Mouse (Mus musculus) limb, embryonic 14.5 days (tissue): ENCODE results near the gene Galnt9. TPM values are rescaled to one million over a fixed set of nuclear protein-coding genes. Genes with fewer than 3 reads are reported as not detected.

ENCODE experiments used
- ATAC-seq: fragments of 200-750 bp; cut with Nextera tagmentation; 2 replicates; pipeline ENCODE4 v1.8.0; 2017; ENCODE audit warnings: low read depth, moderate number of reproducible peaks, moderate TSS enrichment; ENCODE audit not compliant: low FRiP score
- DNase-seq: peaks from one replicate; pipeline ENCODE4 v3.0.0-alpha.2; 2015; ENCODE audit warnings: low spot score
- H3K27ac ChIP-seq: fragments of 300-500 bp; sonication (generic); replicated peaks from 2 replicates; pipeline ENCODE4 v1.5.1; 2014; ENCODE audit warnings: low read depth, mild to moderate bottlenecking, low read length, moderate library complexity, mixed read lengths
- H3K27me3 ChIP-seq: fragments of 300-500 bp; sonication (generic); 2 replicates; pipeline ENCODE4 v1.6.1; 2014; ENCODE audit warnings: low read length, mixed read lengths; ENCODE audit not compliant: control insufficient read depth, insufficient read depth
- H3K36me3 ChIP-seq: fragments of 300-500 bp; sonication (generic); 2 replicates; pipeline ENCODE4 v1.6.1; 2014; ENCODE audit warnings: mild to moderate bottlenecking, low read length, moderate library complexity, mixed read lengths; ENCODE audit not compliant: control insufficient read depth, insufficient read depth
- H3K4me1 ChIP-seq: fragments of 300-500 bp; sonication (generic); 2 replicates; pipeline ENCODE4 v1.6.1; 2014; ENCODE audit warnings: antibody characterized with exemption, low read length, mixed read lengths; ENCODE audit not compliant: control insufficient read depth, insufficient read depth
- H3K4me2 ChIP-seq: fragments of 300-500 bp; sonication (generic); replicated peaks from 2 replicates; pipeline ENCODE4 v1.6.1; 2014; ENCODE audit warnings: low read depth, mild to moderate bottlenecking, low read length, moderate library complexity; ENCODE audit not compliant: severe bottlenecking
- H3K4me3 ChIP-seq: fragments of 300-500 bp; sonication (generic); replicated peaks from 2 replicates; pipeline ENCODE4 v1.5.1; 2014; ENCODE audit warnings: low read length
- H3K9ac ChIP-seq: fragments of 300-500 bp; sonication (generic); 2 replicates; pipeline ENCODE4 v1.6.1; 2014; ENCODE audit warnings: mild to moderate bottlenecking, low read depth, low read length, moderate library complexity; ENCODE audit not compliant: severe bottlenecking
- H3K9me3 ChIP-seq: fragments of 300-500 bp; sonication (generic); 2 replicates; pipeline ENCODE4 v1.6.1; 2016; ENCODE audit warnings: low read length; ENCODE audit not compliant: control insufficient read depth
- POLR2A ChIP-seq: fragments of 200-500 bp; IDR thresholded peaks from 2 replicates; pipeline ENCODE4 v1.8.0; 2012; ENCODE audit warnings: inconsistent platforms, mild to moderate bottlenecking, moderate library complexity, borderline replicate concordance; ENCODE audit not compliant: insufficient read depth, insufficient read length; ENCODE audit errors: extremely low read depth
- WGBS: fragments of 180-500 bp; shearing (Covaris S2); extraction: QIAGEN DNeasy Blood & Tissue Kit; methylation state at CpG from one replicate; pipeline ENCODE4 v1.1.7; 2014; 5-methylcytosine and 5-hydroxymethylcytosine counted together
- polyA plus RNA-seq, 2 experiments: library from polyadenylated mRNA; depleted of rRNA in 1 of 2; stranded (reverse) in 1 of 2; unstranded in 1 of 2; fragments of >200 nt; fragmentation: Nextera tagmentation in 1 of 2; extraction: Ambion mirVana in 1 of 2; gene quantifications; 2 replicates each; pipeline versions ENCODE4 v1.2.1 to v1.2.3; 2012 to 2014

The Galnt9 gene
- polyA plus RNA-seq, 2 experiments: 1.7 to 2.0 TPM

DNA sequence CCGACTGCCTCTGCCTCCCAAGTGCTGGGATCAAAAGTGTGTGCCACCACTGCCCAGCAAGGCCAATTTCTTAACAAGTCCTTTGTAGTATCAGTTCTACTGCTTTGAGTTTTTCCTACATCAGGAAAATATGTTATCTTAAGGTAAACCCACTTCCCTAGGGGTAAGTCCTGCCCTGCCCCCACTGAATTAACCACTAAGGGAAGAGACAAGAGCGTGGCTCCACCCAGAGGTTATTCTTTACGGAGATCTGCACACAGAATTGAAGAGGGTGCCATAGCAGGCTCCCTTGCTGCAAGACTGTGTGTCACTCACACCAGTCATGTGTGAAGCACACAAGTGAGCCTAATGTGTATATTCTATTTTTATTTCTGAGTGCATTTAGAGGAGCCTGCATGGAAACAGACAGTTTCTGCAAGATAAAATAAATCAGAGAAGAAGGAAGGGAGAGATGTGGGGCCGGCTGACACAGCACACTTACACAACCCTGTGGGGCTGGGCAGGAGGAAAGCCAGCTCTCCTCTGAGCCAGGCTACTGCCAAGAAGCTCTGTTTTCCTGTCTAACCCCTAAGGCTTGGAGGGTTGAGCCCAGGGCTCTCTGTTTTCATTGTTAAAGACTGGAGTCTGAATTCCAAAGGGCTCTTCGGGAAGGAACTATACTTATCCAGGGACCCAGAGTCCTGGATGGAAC lies 61.5 kb downstream of the Galnt9 start:
- Histone ChIP-seq H3K36me3 (no peaks in the 10 kb centered on the region), H3K27ac (no peak overlapping the region), H3K4me1 (0 out of 2 replicates have a peak, but pooled peaks cover 3% of the 10 kb centered on the region), H3K9me3 (no peaks in the 10 kb centered on the region), H3K4me2 (no peak overlapping the region), H3K4me3 (no peak overlapping the region), H3K27me3 (no peaks in the 10 kb centered on the region), H3K9ac (no peak overlapping the region)
- no peak for DNase-seq
- WGBS: 64% methylated on average over 5 of the region's 5 CpGs
- no peak for TF ChIP-seq POLR2A
- ATAC-seq: no peak

DNA sequence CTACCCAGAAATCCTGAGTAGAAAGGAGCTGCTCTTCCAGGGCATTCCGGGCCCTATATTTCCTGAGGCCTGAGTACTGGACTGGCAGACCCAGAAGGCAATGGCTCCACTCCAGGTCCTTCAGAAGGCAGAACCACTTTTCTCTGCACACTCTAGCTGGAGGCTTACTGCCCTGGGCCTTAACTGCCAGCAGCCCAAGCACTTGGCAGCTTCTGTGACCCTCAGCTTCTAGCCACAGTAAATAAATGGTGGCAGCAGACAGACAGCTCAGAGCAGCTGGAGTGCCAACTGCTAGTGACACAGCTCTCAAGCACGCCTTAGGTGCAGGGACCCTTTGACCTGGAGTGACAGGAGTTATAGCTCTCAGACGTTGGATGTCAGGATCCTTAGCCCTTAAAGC lies 63.6 kb downstream of the Galnt9 start:
- Histone ChIP-seq H3K36me3 (no peaks in the 10 kb centered on the region), H3K9ac (no peak overlapping the region), H3K27me3 (no peaks in the 10 kb centered on the region), H3K4me2 (no peak overlapping the region), H3K27ac (no peak overlapping the region), H3K4me1 (0 out of 2 replicates have a peak, but pooled peaks cover 3% of the 10 kb centered on the region), H3K9me3 (no peaks in the 10 kb centered on the region), H3K4me3 (no peak overlapping the region)
- no peak for DNase-seq
- WGBS: 35% methylated on average over 3 of the region's 3 CpGs
- ATAC-seq: 0 out of 2 replicates have a peak, but pooled peaks have one; percentile 37
- no peak for TF ChIP-seq POLR2A

- H3K9me3 ChIP-seq: no peaks in the 10 kb centered on the region
- no peak overlapping the region for H3K4me2 ChIP-seq
- H3K4me1 ChIP-seq: 0 out of 2 replicates have a peak, but pooled peaks cover 3% of the 10 kb centered on the region
- no peak overlapping the region for H3K4me3 ChIP-seq
- DNase-seq (no peak), ATAC-seq (no peak)
- 58% methylated on average over 6 of the region's 6 CpGs for WGBS
- no peaks in the 10 kb centered on the region for H3K27me3 ChIP-seq
- no peaks in the 10 kb centered on the region for H3K36me3 ChIP-seq
- no peak for TF ChIP-seq POLR2A
- H3K27ac ChIP-seq: no peak overlapping the region
- no peak overlapping the region for H3K9ac ChIP-seq
Measured at GRCm38 (mm10) chr5:110608336-110608735, 64.2 kb downstream of the Galnt9 start.

- TF ChIP-seq POLR2A: no peak
- no peaks in the 10 kb centered on the region for H3K36me3 ChIP-seq
- H3K9ac ChIP-seq: no peak overlapping the region
- no peak overlapping the region for H3K4me2 ChIP-seq
- ATAC-seq (no peak), DNase-seq (no peak)
- 0 out of 2 replicates have a peak, but pooled peaks cover 3% of the 10 kb centered on the region for H3K4me1 ChIP-seq
- no peaks in the 10 kb centered on the region for H3K9me3 ChIP-seq
- no peak overlapping the region for H3K27ac ChIP-seq
- no peaks in the 10 kb centered on the region for H3K27me3 ChIP-seq
- 26% methylated on average over 8 of the region's 8 CpGs for WGBS
- H3K4me3 ChIP-seq: no peak overlapping the region
Measured at GRCm38 (mm10) chr5:110608941-110609340, 64.8 kb downstream of the Galnt9 start.

- Histone ChIP-seq H3K4me1 (0 out of 2 replicates have a peak, but pooled peaks cover 3% of the 10 kb centered on the region), H3K4me3 (no peak overlapping the region), H3K9me3 (no peaks in the 10 kb centered on the region), H3K36me3 (no peaks in the 10 kb centered on the region), H3K4me2 (no peak overlapping the region), H3K27me3 (no peaks in the 10 kb centered on the region), H3K27ac (no peak overlapping the region), H3K9ac (no peak overlapping the region)
- 45% methylated on average over 3 of the region's 3 CpGs for WGBS
- TF ChIP-seq POLR2A: no peak
- ATAC-seq: no peak
- DNase-seq: no peak
Measured at GRCm38 (mm10) chr5:110609425-110609824, 65.3 kb downstream of the Galnt9 start.
